ENCODE assay signal across 14 mouse cellular contexts in the genomic region with DNA sequence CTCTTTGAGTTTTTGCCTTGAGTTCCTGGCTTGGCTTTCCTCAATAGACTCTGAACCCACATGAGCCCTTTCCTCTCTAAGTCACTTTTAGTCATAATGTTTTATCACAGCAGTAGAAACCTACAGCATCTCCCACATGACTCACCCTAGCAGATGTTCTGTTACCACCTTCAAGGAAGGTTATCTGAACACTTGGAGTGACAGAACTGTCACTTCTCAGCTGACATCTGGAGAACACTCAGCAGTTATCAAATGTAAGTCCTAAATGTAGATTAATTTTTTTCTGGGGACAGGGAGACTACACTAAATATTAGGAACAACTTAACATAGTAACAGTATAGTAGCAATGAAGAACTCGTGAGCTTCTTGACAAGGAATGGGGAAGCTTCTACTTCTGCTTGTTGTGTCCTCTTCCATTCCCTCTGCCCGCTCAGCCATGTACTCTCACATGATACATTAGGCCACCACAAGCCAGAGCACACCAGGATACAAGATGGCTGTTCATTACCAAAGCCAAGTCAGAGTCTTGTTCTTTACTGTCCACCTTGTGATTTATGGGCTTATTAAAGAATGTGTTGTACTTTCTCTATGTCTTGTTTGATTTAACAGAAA. TPM values are rescaled to one million over a fixed set of nuclear protein-coding genes. Genes with fewer than 3 reads are reported as not detected.
DNase-seq lines count a peak whose midpoint lies in the region; ATAC-seq lines count a peak whose summit lies in the region.
"Had no signal": no experiment of that assay in that cellular context is flagged by ENCODE, and none has a peak within 500 bp of the region (broad histone marks: within the 10 kb centered on the region; RNA-seq: fewer than 3 reads in every experiment).

No protein-coding gene starts in this region.

- DNase-seq in lung, postnatal 36 days, result peak; percentile 35
- no peak for DNase-seq in lung, postnatal 14 days
- peak; percentile 33 for DNase-seq in MEL-GATA-1-ER (ENCODE audit: extremely low read depth, low read depth)
- no peak for DNase-seq in right cerebral cortex, postnatal 10 days (ENCODE audit: low spot score in 2 of 2)
- no peak for DNase-seq in gastrocnemius, adult 18-20 months (ENCODE audit: low spot score)
- DNase-seq: adrenal gland, postnatal 25 days; cerebellum, postnatal 10 days; heart, postnatal 14 days; kidney, adult 9 months; kidney, postnatal 4 days; thymus, postnatal 36 days had no signal

- peak; percentile 89 for ATAC-seq in granulocyte monocyte progenitor cell, adult 5-6 weeks (replicated peaks; ENCODE audit: poor library complexity, severe bottlenecking)
- ATAC-seq in neutrophil, adult 5-6 weeks (ENCODE audit: extremely low read depth, insufficient number of reproducible peaks, low FRiP score, poor library complexity, severe bottlenecking), result peak; percentile 75
- ATAC-seq: forebrain, embryonic 16.5 days had no signal

RNA-seq across cellular contexts. Expression of gene Apbb1ip, which starts 25.6 kb away (rescaled TPM):
- 110 and 134 TPM in 2 replicates for total RNA-seq in granulocyte monocyte progenitor cell, adult 5-6 weeks (2014; fragmentation: Nextera tagmentation)
- total RNA-seq in granulocyte monocyte progenitor cell, adult 5-6 weeks (2017), result 18.7 and 22.9 TPM in 2 replicates
- 120 and 123 TPM in 2 replicates for total RNA-seq in neutrophil, adult 5-6 weeks (2017)
- 1 to 10 TPM; 1.3 to 2.0 TPM for total RNA-seq in gastrocnemius, adult 18-20 months (2021)

Comparison
In these comparisons a context has a peak if more than half of its experiments do, and no peak if none do; other contexts are left out.
1. DNase-seq: peak in lung, postnatal 36 days (single experiment) and MEL-GATA-1-ER (single experiment); none in lung, postnatal 14 days (single experiment), right cerebral cortex, postnatal 10 days (0 of 2) and gastrocnemius, adult 18-20 months (single experiment).
2. RNA of gene Apbb1ip, which starts 25.6 kb away (total RNA-seq): 120 to 123 TPM in neutrophil, adult 5-6 weeks and 18.7 to 134 TPM in granulocyte monocyte progenitor cell, adult 5-6 weeks; 1.3 to 2.0 TPM in gastrocnemius, adult 18-20 months; every median in the first group is over 4 times any median in the second.